Mouse (Mus musculus): ENCODE results near the gene Gm20773. TPM values are rescaled to one million over a fixed set of nuclear protein-coding genes. Genes with fewer than 3 reads are reported as not detected.
"Not testable (repeated sequence)": the region's sequence is repeated elsewhere in the genome, so short reads cannot be mapped to it uniquely, and the experiment has no call there.

The Gm20773 gene
- not detected in 2 replicates for polyA plus RNA-seq (2012; rRNA removed)

DNA sequence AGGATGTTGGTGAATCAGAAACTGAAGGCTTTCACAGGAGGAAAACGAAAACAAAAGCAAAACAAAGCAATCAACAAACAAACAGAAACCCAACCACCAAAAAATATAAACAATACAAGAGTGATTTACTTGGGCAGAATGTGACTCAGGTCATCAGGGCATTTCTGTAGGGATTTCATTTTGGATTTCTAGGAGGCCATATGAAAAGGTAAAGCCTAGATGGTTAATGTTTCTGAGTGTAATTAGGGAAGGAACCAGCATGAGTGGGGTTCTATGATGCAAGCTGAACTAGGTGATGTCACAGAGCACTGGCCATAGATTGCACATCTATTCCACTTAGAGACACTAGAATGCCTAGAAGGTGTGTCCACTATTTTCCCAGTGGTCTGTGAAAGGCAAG is at the start of gene Gm20773:
TSS of gene Gm20773 (plus strand) at position 301 of the 400 bp plus-strand sequence.
- no CpG with 5 or more reads among the region's 1 CpGs for WGBS
- DNase-seq (ENCODE audit: low read depth, low spot score) = not testable (repeated sequence)

DNA sequence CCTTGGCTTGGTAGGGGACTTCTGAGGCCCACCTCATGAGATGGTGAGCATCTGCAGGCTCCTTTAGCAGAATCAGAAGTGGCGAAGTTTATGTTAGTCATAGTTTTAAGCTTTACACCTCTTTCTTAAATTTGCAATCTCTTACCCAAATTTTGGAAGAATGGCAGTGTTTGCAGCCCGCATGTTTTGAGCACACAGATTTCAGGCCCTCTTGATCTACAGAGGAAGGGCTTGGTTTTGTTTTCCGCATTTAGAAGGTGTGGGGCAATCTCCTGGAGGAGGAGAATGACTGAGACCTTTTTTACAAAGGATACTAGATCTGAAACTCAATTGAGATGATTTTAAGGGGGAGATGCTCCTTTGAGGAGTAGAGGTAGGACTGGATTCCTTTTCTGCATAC is 28.3 kb upstream of the Gm20773 start, which contains the start of gene Gm21866:
TSS of gene Gm21866 (minus strand) at position 101 of the 400 bp plus-strand sequence.
- DNase-seq (ENCODE audit: low read depth, low spot score) = not testable (repeated sequence)
- 73% methylated on average over 2 of the region's 3 CpGs for WGBS

Other genes starting within 250 kb of the Gm20773 start
- gene Gm21440, start 241.6 kb upstream of the Gm20773 start, polyA plus RNA-seq (2012; rRNA removed) = not detected in 2 replicates
- gene Gm21454, start 241.6 kb upstream of the Gm20773 start, polyA plus RNA-seq (2012; rRNA removed) = not detected in 2 replicates
- gene Gm21725, start 145.0 kb upstream of the Gm20773 start, polyA plus RNA-seq (2012; rRNA removed) = not detected in 2 replicates
- gene Gm21866, start 28.4 kb upstream of the Gm20773 start, polyA plus RNA-seq (2012; rRNA removed) = not detected in 2 replicates